Mouse (Mus musculus) liver (tissue): Measurements from ENCODE around the gene Snrnp70.

Experiments used
- DNase-seq: peaks from one replicate; pipeline ENCODE4 v3.0.0-alpha.2; 2020; ENCODE audit warnings: mixed read lengths

Gene Snrnp70

DNA sequence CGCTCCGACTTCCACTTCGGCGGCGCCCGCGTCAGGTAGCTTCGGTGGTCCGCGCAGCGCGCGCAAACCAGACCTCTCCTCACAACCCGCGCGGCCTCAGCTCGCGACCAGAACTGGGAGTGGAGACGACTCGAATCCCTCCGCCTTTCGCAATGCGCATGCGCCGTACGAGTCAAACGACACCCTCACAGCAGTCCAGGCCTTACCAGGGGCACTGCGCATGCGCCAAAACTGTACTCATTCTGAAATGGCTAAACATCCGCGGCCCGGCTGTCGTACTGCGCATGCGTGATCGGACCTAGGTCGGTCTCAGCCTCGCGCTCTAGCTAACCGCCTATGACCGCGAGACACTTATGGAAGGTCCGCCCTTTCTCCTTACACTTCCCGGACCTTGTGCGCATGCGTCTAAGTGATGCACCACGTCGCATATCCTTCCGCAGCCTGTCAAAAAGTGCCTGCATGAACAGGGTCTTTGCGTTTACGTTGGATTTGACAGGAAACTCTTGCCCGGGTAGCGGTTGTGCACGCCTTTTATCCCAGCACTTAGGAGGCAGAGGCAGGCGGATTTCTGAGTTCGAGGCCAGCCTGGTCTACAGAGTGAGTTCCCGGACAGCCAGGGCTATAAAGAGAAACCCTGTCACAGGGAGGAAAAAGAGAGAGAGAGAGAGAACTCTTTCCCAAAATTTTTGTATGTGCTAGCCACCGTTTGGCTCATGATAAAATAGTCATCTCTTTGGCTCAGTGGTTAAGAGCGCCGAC, at the start of gene Snrnp70:
Gene Snrnp70 (minus strand): TSS at position 165 of the 759 bp plus-strand sequence.
- peak; percentile 100 for DNase-seq

DNA sequence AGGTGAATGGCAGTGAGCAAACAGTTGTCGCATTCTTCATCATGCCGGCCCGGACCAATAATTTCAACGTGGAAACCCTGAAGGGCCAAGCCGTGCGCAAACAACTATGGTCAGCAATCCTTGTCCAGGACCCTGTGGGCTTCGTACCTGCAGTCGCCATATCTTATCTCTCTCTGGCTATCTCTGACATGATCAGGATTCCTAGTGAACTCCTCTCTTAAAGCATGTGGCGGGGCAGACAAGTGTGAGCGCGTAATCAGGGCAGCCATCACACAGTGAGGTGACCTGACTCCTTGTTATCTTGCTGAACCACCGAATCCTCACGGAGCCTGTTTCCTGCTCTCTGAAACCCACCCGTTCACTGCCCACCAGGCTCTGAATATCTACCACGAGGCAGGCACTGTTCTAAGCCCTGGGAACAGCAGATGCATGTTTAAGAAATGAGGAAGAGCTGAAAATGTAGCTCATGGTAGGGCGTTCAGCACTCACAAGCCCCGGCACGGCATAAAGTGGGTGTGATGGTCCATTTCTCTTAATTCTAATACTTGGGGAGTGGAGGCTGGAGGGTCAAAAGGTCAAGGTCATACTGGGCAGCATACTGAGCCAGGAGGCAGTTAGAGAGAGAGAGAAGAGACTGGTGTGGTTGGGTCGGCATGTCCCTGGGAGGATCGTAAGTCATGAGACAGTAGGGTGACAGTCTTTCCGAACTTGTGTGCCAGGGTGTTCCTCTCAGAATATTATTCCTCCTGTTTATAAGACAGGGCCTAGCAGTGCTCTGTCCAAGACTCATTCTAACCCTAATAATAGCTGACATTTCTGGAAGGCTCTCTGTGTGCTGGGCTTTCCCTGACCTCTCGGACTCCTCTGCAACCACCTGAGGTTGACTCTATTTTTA, 48.2 kb upstream of the Snrnp70 start:
- no peak for DNase-seq

DNA sequence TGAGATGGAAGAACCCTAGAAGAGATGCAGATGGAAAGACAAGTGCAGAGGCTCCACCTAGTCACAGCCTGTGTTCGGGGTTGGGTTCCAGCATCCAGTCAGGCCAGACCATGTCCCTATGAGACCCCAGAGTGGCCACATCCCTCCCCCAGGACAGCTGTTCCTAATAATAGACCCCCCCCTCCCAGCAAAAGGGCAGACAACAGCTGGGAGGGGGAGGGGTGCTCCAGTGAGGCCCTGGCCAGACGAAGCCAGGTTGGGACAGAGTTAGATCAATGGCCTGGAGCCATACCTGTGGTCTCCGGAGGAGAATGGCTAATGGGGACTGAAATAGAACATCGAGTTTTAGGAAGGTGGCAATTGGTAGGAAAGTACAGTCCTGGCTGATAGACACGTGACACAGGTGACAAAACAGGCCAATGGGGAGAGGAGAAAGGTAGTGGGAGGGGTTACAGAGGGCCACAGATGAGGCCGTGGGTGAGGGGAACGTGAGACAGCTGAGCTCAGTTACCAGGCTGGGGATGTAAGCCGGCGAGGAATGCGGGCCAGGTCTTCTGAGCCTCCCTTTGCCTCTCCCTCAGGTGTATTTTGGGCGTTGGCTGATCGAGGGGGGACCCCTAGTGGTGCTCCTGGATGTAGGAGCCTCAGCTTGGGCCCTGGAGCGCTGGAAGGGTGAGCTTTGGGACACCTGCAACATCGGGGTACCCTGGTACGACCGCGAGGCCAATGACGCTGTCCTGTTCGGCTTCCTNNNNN, 42.2 kb upstream of the Snrnp70 start, which contains the start of gene Ruvbl2:
Gene Ruvbl2 (minus strand): TSS at position 576 of the 756 bp plus-strand sequence.
- peak; percentile 33 for DNase-seq

DNA sequence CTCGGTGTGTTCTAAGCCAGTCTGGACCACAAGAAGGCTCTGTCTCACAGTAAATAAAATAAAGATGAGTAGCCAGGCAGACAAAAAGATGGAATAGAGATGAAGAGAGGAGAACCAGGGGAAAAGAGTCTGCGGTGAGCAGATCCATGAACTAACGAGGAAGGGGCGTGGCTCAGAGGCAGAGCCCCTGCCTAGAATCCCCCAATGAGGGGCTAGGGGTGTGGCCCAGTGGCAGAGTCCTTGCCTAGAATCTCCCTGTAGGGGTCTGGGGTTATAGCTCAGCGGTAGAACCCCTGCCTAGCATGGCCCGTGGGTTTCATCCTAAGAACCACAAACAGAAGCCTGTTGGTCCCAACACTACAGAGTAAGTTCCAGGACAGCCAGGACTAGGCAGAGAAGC, 41.5 kb upstream of the Snrnp70 start:
- DNase-seq: no peak

GRCm38 (mm10) chr7:45436444-45436843, 40.9 kb upstream of the Snrnp70 start:
- no peak for DNase-seq

DNA sequence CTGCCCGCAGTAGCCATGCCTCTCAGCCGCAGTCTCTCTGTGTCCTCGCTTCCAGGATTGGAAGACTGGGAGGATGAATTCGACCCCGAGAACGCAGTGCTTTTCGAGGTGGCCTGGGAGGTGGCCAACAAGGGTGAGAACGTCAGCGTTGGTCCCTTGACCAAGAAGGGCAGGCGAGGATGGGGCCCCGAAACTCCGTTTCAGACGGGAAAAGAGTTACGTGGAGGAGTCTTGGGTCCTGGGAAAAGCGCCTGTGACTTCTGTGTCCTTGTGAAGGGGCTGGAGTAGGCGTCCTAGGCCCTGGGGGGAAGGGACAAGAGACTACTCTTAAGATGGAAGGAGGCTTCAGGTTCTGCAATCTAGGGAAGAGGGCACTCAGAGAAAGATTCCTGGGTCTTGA, 39.5 kb upstream of the Snrnp70 start:
- no peak for DNase-seq

DNA sequence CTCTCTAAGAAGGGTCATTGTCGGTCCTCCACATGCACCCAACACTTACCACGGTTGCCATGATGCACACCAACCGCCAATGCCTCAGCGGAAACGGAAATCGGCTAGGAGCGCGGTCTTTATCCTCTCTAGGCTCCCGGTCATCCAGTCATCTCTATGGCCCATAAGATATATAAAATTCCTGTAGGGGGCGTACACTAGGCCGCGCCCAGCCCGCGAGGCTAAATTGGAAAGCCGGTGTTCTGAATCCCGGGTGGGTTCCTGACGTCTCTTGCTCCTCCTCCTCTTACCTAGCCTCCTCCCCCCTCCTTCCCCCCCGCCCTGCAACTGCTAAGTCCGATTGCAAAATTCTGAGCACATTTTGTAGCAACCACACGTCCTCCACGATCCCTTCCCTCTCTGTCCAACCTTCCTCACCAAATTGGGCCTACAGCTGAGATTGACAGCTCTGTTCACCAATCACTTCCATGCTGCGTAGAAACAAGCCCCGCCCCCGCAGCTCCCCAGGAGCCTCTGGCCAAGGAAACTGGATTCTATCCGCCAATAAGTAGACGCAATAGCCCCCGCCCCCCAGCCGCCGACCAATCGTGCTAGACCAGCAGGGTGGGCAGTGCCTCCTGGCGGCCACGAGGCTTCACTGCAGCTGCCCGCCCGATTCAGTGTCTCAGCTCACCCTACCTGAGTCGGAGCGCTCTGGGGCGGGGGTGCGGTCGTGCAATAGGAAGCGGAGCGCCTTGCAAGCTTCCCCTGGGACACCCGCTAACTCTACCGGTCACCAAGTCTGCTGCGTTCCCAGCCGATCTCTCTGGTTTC, 38.9 kb upstream of the Snrnp70 start, which contains the start of gene Gys1:
Gene Gys1 (plus strand): TSS at position 642 of the 813 bp plus-strand sequence.
- peak; percentile 100 for DNase-seq

GRCm38 (mm10) chr7:45433835-45434202, 38.3 kb upstream of the Snrnp70 start:
- DNase-seq: no peak

DNA sequence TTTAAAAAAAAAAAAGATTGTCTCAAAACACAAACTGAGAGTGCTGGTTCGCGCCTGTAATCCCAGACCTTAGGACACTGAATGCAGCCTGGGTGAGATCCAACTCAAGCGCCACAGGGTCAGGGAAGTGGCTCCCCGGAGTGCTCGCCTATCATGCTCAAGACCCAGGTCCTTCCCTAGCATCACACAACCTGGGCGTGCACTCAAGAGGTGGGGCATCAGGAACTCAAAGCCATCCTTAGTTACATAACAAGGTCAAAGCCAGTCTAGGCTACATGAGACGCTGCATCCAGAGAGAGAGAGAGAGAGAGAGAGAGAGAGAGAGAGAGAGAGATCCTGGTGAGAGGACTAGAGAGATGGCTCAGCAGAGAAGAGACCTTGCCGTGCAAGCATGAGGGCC, 31.0 kb upstream of the Snrnp70 start:
- DNase-seq: no peak

DNA sequence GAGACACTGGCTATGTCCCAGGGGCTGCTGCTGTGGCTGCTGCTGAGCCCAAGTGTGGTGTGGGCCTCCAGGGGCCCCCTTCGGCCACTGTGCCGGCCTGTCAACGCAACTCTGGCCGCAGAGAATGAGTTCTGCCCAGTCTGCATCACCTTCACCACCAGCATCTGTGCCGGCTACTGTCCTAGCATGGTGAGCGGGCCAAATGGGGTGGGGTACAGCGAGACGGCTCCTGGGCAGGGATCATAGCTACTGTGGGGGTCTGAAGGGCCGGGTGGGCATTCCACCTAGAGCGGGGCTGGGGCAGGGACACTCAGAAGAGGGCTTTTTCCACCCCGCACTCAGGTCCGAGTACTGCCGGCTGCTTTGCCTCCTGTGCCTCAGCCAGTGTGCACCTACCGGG, 25.7 kb upstream of the Snrnp70 start:
- DNase-seq: no peak

- no peak for DNase-seq
Observed at GRCm38 (mm10) chr7:45420615-45420919, 25.0 kb upstream of the Snrnp70 start, which contains the start of gene Lhb. Lhb (plus strand) TSS chr7:45420820.

GRCm38 (mm10) chr7:45419859-45420614, 24.5 kb upstream of the Snrnp70 start:
- no peak for DNase-seq

DNA sequence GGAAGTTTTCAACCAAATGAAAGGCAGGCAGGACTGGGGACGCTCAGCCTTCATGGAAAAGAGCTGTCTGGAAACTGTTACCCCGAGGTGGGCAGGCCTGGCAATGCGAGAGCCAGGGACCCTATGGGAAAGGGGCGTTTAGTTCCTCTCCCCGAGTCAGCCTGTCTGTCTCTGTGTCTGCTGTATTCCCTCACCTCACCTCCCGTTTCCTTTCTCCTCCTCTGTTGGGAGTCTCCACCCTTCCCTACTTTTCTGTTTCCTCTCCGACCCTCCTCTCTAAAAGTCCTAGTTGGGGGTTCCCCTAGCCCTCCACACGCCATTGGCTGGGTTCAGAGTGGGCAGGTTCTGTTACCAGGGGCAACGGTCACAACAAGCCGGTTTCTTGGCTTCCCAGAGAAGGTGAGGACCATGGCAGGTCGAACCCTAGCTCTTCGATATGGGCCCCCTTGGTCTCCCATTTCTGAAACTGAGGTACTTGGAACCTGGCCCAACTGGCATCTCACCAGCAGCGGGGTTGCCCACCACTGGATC, 22.5 kb upstream of the Snrnp70 start:
- no peak for DNase-seq

DNA sequence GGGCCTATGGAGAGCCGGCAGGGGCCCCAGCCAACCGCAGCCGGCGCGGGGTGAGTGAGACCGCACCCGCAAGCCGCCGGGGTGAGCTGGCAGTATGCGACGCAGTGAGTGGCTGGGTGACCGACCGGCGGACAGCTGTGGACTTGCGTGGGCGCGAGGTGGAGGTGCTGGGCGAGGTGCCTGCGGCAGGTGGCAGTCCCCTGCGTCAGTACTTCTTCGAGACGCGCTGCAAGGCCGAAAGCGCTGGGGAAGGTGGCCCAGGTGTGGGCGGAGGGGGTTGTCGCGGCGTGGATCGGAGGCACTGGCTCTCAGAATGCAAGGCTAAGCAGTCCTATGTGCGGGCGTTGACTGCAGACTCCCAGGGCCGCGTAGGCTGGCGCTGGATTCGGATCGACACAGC, 20.1 kb upstream of the Snrnp70 start:
- no peak for DNase-seq

DNA sequence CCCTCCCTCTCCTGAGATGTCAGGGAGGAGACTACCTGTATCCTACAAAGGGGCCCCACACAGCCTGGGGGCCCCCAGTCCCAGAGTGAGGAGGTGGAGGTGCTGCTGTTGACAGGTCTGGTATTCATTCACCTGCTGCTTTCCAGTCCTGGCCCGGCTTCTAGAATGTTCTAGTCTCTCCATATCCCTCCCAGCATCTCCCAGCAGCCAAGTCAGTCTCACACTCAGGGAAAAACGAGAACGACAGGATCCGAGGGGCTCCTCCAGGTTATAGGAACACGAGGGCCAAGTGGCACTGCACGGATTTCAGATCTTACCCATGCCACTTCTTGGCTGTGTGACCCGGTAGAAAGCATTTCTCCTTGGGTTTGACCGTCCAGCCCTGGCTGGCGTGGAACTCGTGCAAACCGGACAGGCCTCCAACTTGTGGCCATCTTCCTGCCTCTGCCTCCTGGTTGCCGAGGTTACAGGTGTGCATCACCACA, 19.2 kb upstream of the Snrnp70 start:
- no peak for DNase-seq

DNA sequence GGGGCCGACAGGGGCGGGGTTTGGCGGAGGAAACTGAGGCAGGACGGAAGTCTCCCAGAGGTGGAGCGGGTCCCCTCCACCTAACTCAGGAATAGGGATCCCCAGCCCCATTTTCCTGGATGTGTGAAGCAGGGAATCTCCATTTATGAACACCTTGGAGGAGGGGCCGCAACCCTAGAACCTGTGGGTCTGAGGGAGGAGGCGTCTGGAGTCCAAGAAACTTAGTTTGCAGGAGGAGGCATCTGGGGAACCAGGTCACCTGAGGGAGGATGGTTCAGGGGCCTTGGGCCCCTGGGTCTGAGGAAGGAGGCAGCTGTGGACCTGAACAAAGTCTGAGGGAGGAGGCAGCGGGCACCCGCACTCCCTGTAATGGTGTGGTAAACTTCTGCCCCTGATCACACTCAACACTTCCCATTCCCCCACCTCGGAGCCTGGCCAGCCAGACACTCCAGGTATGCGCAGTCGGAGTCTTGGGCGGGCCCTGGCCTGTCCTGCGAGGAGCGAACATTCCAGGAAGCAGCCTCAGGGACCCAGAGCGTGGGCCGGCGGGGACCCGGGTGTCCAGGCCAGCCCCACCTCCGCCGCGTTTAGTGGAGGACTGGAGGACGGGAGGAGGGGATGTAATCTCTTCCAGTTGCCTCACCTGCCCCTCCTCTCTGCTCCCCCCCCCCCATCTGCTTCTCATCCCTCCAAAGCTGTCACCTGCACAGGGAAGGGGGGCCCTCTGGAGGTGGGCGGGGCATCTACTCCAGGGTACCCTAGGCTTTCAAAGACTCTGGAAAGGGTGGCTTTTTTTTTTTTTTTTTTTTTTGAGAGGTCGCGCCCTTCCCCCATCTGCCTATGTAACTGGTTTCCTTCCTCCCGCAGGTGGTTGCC, 18.6 kb upstream of the Snrnp70 start:
- no peak for DNase-seq

DNA sequence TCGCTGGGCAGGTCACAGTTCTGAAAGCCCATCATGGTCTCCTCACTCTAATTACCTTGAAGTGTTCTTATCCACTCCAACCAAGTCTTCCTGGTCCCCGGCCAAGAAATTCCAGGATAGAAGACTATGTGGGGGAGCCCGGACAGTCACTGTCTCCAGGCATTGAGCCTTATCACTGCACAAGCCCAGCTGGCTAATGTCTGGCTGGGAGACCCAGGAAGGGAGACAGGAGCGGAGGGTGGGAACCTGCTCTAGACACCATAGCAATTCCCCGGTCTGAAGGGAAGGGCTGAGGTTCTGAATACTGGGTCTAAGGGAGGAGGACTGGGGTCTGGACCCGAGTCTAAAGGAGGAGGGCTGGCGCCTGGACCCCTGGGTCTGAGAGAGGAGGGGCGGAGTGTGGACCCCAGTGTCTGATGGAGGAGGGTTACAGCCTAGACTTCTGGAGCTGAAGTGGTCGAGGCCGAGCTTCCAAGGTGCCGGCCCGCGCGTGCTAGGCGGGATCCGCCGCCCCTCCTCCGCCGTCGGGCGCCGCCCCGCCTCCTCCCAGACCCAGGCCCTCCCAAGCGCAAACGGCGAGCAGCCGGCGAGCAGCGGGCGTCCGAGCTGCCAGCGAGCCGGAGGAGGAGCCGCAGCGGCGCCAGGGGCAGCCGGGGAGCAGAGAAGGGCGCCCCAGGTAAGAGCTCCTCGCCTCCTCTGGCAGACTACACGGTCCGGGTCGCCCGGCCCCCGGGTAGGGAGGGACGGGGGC, 17.7 kb upstream of the Snrnp70 start, which contains the start of gene Ntf5:
Gene Ntf5 (plus strand): TSS at position 583 of the 751 bp plus-strand sequence.
- DNase-seq: peak; percentile 44

GRCm38 (mm10) chr7:45412421-45412820, 16.9 kb upstream of the Snrnp70 start:
- DNase-seq: no peak

DNA sequence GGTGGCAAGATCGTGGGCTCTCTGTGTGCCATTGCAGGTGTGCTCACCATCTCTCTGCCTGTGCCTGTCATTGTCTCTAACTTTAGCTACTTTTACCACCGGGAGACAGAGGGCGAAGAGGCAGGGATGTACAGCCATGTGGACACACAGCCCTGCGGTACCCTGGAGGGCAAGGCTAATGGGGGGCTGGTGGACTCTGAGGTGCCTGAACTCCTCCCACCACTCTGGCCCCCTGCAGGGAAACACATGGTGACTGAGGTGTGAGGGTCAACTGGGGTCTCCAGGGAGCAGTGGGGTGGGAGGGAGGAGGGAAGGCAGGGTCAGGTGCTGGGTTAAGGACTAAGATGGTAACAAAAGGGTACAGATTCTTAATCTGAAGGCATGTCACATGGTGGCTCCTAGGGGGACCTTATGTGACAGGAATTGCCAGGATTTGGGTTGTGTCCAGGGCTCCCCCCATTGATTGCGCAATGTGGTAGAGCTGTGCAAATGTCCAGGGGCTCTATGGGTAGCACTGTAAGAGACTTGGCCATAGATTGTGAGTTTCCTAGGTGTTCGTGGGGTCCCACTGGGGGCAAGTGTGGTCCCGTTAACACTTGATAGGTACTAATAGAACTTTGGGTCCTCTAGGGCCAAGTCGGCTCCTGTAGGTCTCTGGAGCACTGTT, 14.1 kb upstream of the Snrnp70 start:
- no peak for DNase-seq
